Mouse (Mus musculus): ENCODE data around the gene Fhod1.
A peak's percentile ranks its signal among the peaks of the same experiment; 100 is the strongest.

Fhod1 gene

GRCm38 (mm10) chr8:105348450-105349095 is 820 bp upstream of the Fhod1 start, which contains the start of gene Slc9a5:
Slc9a5 (plus strand) TSS chr8:105348843.
- peak; percentile 81 to 86 for DNase-seq

- peak; percentile 46 to 55 for DNase-seq
Measured at GRCm38 (mm10) chr8:105346611-105347427, 934 bp downstream of the Fhod1 start.

GRCm38 (mm10) chr8:105345061-105345975 is 2.4 kb downstream of the Fhod1 start:
- no peak for DNase-seq

- no peak for DNase-seq
Measured at GRCm38 (mm10) chr8:105343791-105344574, 3.8 kb downstream of the Fhod1 start.

GRCm38 (mm10) chr8:105342768-105343167 is 5.0 kb downstream of the Fhod1 start:
- no peak for DNase-seq

- peak in 1 of 2 experiments; percentile 47 for DNase-seq
Measured at GRCm38 (mm10) chr8:105341399-105341798, 6.4 kb downstream of the Fhod1 start.

GRCm38 (mm10) chr8:105339886-105340635 is 7.7 kb downstream of the Fhod1 start:
- no peak for DNase-seq

GRCm38 (mm10) chr8:105338992-105339391 is 8.8 kb downstream of the Fhod1 start:
- DNase-seq, result no peak

- no peak for DNase-seq
Measured at GRCm38 (mm10) chr8:105336373-105337130, 11.2 kb downstream of the Fhod1 start.

GRCm38 (mm10) chr8:105332523-105332922 is 15.2 kb downstream of the Fhod1 start:
- no peak for DNase-seq

GRCm38 (mm10) chr8:105331931-105332330 is 15.8 kb downstream of the Fhod1 start:
- no peak for DNase-seq

GRCm38 (mm10) chr8:105331469-105331868 is 16.3 kb downstream of the Fhod1 start:
- no peak for DNase-seq

GRCm38 (mm10) chr8:105330325-105330724 is 17.4 kb downstream of the Fhod1 start:
- no peak for DNase-seq

GRCm38 (mm10) chr8:105326968-105327367 is 20.8 kb downstream of the Fhod1 start:
- DNase-seq, result no peak

GRCm38 (mm10) chr8:105326141-105326672 is 21.5 kb downstream of the Fhod1 start, which contains the start of the genes Lrrc29 and Tmem208:
Lrrc29 (minus strand) TSS chr8:105326278.
Tmem208 (plus strand) TSS chr8:105326354.
- DNase-seq, result peak; percentile 99 to 100

- DNase-seq, result peak; percentile 73 to 74
Measured at GRCm38 (mm10) chr8:105325641-105326093, 22.1 kb downstream of the Fhod1 start.

GRCm38 (mm10) chr8:105323183-105323582 is 24.6 kb downstream of the Fhod1 start:
- no peak for DNase-seq

GRCm38 (mm10) chr8:105318662-105319190 is 29.0 kb downstream of the Fhod1 start:
- DNase-seq, result no peak

- DNase-seq, result peak; percentile 47 to 53
Measured at GRCm38 (mm10) chr8:105317941-105318340, 29.8 kb downstream of the Fhod1 start.
